Mouse (Mus musculus): ENCODE results near the gene Amigo2.

DNA sequence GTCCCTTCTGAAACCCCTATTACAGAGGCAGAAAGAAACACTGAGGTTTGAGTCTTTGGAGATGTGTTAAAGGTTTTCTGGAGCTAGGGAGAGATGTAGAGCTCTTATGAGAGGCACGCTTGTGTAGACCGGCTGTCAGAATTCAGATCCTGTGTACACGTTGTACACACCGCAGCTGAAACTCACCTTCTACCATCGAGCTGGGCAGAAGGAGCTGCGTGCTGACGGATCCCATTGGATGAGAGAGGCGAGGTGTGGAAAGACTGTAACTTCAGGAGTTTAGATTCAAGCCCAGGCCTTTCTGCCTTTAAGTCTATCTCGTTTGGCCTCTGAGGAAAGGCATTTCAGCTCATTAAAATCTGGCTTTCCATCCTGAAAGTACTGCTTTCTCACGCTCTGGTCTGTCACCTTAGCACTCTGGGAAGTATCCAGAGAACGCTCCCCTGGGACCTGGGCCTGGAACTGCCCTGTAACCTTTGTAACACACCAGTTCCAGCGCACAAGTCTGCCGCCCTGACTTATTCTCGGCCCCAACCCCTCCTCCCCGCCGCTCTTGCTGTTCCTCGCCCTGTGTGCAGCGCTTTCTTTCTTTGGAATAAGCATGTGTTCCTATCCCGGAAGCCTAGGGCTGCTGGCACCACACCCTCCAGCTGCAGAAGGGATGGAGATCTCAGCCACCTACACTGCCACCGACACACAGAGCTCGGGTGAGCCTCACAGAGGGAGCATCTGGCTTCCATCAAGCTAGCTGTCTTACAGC, 44.4 kb upstream of the Amigo2 start:
- TF ChIP-seq MYOG (IDR thresholded peaks at IDR 0.05; ENCODE audit: control insufficient read depth, extremely low read depth, insufficient read length) (no peak), CTCF (IDR thresholded peaks at IDR 0.05; ENCODE audit: control insufficient read depth, insufficient read depth, insufficient read length) (no peak), CEBPB (IDR thresholded peaks at IDR 0.05; ENCODE audit: low read depth) (no peak)

Measured in C2C12 (cell line).